Mouse (Mus musculus) small intestine, adult 2 months (tissue): Measurements from ENCODE around the gene Stxbp6.

ENCODE experiments used
- CTCF ChIP-seq: fragments of 200-500 bp; IDR thresholded peaks from 2 replicates; pipeline ENCODE4 v1.5.1; 2012; ENCODE audit warnings: low read depth, mild to moderate bottlenecking, control low read depth, inconsistent platforms, low read length, moderate library complexity, mixed read lengths; ENCODE audit not compliant: insufficient replicate concordance, insufficient read length; ENCODE audit errors: extremely low read depth
- POLR2A ChIP-seq: fragments of 200-500 bp; IDR thresholded peaks from 2 replicates; pipeline ENCODE4 v1.6.1; 2012; ENCODE audit warnings: low read depth, mild to moderate bottlenecking, control low read depth, inconsistent platforms, low read length, moderate library complexity

DNA sequence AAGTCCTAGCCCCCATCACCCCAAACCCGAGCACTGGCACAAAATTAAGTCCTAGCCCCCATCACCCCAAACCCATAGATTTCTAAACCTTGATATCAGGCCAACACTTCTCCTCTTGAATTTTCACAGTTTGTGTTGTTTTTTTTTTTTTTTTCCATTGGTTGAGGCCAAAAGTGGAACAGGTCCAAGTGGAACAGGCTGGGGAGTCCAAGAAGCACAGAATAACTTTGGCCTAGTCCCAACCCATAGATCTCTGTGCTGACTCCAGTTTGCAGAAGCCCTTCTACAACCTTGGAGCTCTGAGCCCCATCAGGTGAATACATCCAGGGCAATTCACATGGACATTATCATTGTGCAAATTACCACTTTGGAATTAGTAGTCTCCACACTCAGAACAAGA, 48.2 kb downstream of the Stxbp6 start:
- TF ChIP-seq CTCF (no peak), POLR2A (no peak)
